Mouse (Mus musculus) adrenal gland (tissue): ENCODE measurements around the gene Mccc2.

ENCODE experiments used
- intact Hi-C: fragments of 180-260 bp; cut with DNase I; formaldehyde crosslinking; loops from one replicate; pipeline ENCODE4 v1.15.1; 2025

Mccc2 gene

GRCm38 (mm10) chr13:99943525-99943924 is 71.9 kb downstream of the Mccc2 start:
- intact Hi-C loops, result no loop called here

GRCm38 (mm10) chr13:99940601-99941000 is 74.8 kb downstream of the Mccc2 start:
- intact Hi-C loops, result no loop called here

GRCm38 (mm10) chr13:99939320-99939671 is 76.1 kb downstream of the Mccc2 start:
- intact Hi-C loops, result no loop called here

- intact Hi-C loops, result no loop called here
Measured at GRCm38 (mm10) chr13:99938606-99939319, 76.7 kb downstream of the Mccc2 start.

- intact Hi-C loops, result no loop called here
Measured at GRCm38 (mm10) chr13:99937741-99938140, 77.7 kb downstream of the Mccc2 start.

- intact Hi-C loops, result no loop called here
Measured at GRCm38 (mm10) chr13:99932406-99932805, 83.0 kb downstream of the Mccc2 start.

GRCm38 (mm10) chr13:99931502-99931901 is 83.9 kb downstream of the Mccc2 start:
- intact Hi-C loops, result no loop called here

GRCm38 (mm10) chr13:99926249-99926648 is 89.2 kb downstream of the Mccc2 start:
- intact Hi-C loops, result no loop called here

GRCm38 (mm10) chr13:99915632-99916031 is 99.8 kb downstream of the Mccc2 start:
- intact Hi-C loops, result no loop called here

- intact Hi-C loops, result no loop called here
Measured at GRCm38 (mm10) chr13:99900965-99901364, 114.5 kb downstream of the Mccc2 start, which contains the start of gene Cartpt. Gene Cartpt (minus strand): TSS chr13:99901091.

GRCm38 (mm10) chr13:99900557-99900892 is 114.9 kb downstream of the Mccc2 start:
- intact Hi-C loops, result no loop called here

- intact Hi-C loops, result no loop called here
Measured at GRCm38 (mm10) chr13:99899670-99900556, 115.5 kb downstream of the Mccc2 start.

GRCm38 (mm10) chr13:99898816-99899215 is 116.6 kb downstream of the Mccc2 start:
- intact Hi-C loops, result no loop called here
